Mouse (Mus musculus) CH12F3 (cell line): ENCODE measurements around the gene Olfr1295.

Experiments
- in situ Hi-C: fragments of 300-500 bp; cut with MboI; formaldehyde crosslinking; loops from 2 replicates; pipeline ENCODE4 v1.14.3; 2020; ENCODE audit warnings: low sequenced_read_pairs

The Olfr1295 gene

GRCm38 (mm10) chr2:111569581-111569980 is at the start of gene Olfr1295:
TSS of gene Olfr1295 (minus strand) at chr2:111569681.
- in situ Hi-C loops, result no loop called here

- in situ Hi-C loops, result no loop called here
Observed at GRCm38 (mm10) chr2:111540191-111540590, 29.3 kb downstream of the Olfr1295 start, which contains the start of gene Olfr1294. TSS of gene Olfr1294 (minus strand) at chr2:111540291.

GRCm38 (mm10) chr2:111524903-111525302 is 44.6 kb downstream of the Olfr1295 start, which contains the start of gene Olfr1293-ps:
TSS of gene Olfr1293-ps (plus strand) at chr2:111525203.
- in situ Hi-C loops, result no loop called here

DNA sequence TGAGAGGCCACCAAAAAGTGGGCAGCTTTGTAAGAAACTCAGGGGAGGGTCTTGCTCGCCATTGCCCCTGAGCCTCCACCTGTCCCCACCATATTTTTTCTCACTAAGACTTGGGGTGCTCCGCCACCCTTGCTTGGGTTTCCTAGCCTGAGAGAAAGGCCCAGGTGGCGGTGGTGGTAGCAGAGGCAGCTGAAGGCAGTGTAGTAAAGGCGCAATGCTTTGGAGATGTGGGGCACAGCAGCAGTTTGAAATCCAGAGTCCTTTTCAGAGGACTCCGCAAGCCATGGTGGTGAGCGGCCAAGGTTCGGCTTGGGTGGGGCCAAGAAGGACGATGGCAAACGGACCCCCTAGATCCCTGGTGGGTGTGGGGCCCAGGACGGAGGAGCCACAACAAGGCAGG is 52.0 kb downstream of the Olfr1295 start:
- in situ Hi-C loops, result no loop called here
